Comparison of ENCODE assay signal across 11 mouse cellular contexts in genomic region chr1:182412586-182413270, GRCm38 (mm10). TPM values are rescaled to one million over a fixed set of nuclear protein-coding genes. Genes with fewer than 3 reads are reported as not detected.
DNase-seq lines count a peak whose midpoint lies in the region; ATAC-seq and TF ChIP-seq lines count a peak whose summit lies in the region.
"Had no signal": no experiment of that assay in that cellular context is flagged by ENCODE, and none has a peak within 500 bp of the region (broad histone marks: within the 10 kb centered on the region; RNA-seq: fewer than 3 reads in every experiment).

No protein-coding gene starts in this region.

- no peak overlapping the region for H3ac ChIP-seq in myocyte (ENCODE audit: control insufficient read depth, insufficient read length)

- no peaks in the 10 kb centered on the region for H3K9me3 ChIP-seq in heart, embryonic 13.5 days
- no peaks in the 10 kb centered on the region for H3K9me3 ChIP-seq in megakaryocyte, embryonic 14.5 days
- no peaks in the 10 kb centered on the region for H3K9me3 ChIP-seq in midbrain, embryonic 15.5 days
- H3K9me3 ChIP-seq: forebrain, embryonic 15.5 days; hindbrain, embryonic 12.5 days had no signal

- H3K4me3 ChIP-seq in heart, embryonic 13.5 days: 0 out of 2 replicates have a peak overlapping the region, but pooled peaks have one; percentile 2
- H3K4me3 ChIP-seq in megakaryocyte, embryonic 14.5 days (replicated peaks): peak overlapping the region; percentile 44
- H3K4me3 ChIP-seq in myocyte: no peak overlapping the region
- H3K4me3 ChIP-seq in midbrain, embryonic 15.5 days: no peak overlapping the region
- H3K4me3 ChIP-seq: hindbrain, embryonic 12.5 days had no signal

- no peak overlapping the region for H3K9ac ChIP-seq in heart, embryonic 13.5 days
- H3K9ac ChIP-seq in midbrain, embryonic 15.5 days: no peak overlapping the region
- H3K9ac ChIP-seq: forebrain, embryonic 15.5 days; hindbrain, embryonic 12.5 days had no signal

- H3K4me1 ChIP-seq in heart, embryonic 13.5 days: peaks cover 63% of the 10 kb centered on the region
- peaks cover 39% of the 10 kb centered on the region for H3K4me1 ChIP-seq in megakaryocyte, embryonic 14.5 days
- H3K4me1 ChIP-seq in midbrain, embryonic 15.5 days: peaks cover 27% of the 10 kb centered on the region

- intact Hi-C loops in heart, postnatal 36 days (cut with DNase I): no loop called here

- no peak for DNase-seq in heart, postnatal 36 days
- DNase-seq in induced T-regulatory cell, adult 2 months (ENCODE audit: low read depth): peak; percentile 37
- no peak for DNase-seq in layer of hippocampus, adult 11-12 months (ENCODE audit: low spot score)
- DNase-seq: cerebellum, postnatal 10 days had no signal

- H3K79me2 ChIP-seq in myocyte (ENCODE audit: control insufficient read depth, insufficient read depth): peaks cover 72% of the 10 kb centered on the region

- no peak for ATAC-seq in heart, embryonic 13.5 days (ENCODE audit: extremely low read depth, insufficient number of reproducible peaks, low FRiP score, low TSS enrichment)
- ATAC-seq in megakaryocyte, adult 5-6 weeks (ENCODE audit: poor library complexity, severe bottlenecking): no peak
- ATAC-seq in midbrain, embryonic 15.5 days (replicated peaks): no peak
- ATAC-seq: forebrain, embryonic 15.5 days had no signal

- TF ChIP-seq POLR2A in myocyte (IDR thresholded peaks at IDR 0.05; ENCODE audit: insufficient read length, low read depth): no peak

- H3K27me3 ChIP-seq in heart, embryonic 13.5 days (replicated peaks): no peaks in the 10 kb centered on the region
- H3K27me3 ChIP-seq in megakaryocyte, embryonic 14.5 days (replicated peaks): no peaks in the 10 kb centered on the region
- H3K27me3 ChIP-seq in myocyte (ENCODE audit: control insufficient read depth, insufficient read depth, insufficient read length): no peaks in the 10 kb centered on the region
- H3K27me3 ChIP-seq in midbrain, embryonic 15.5 days (replicated peaks): no peaks in the 10 kb centered on the region
- H3K27me3 ChIP-seq: forebrain, embryonic 15.5 days; hindbrain, embryonic 12.5 days had no signal

- peak overlapping the region; percentile 47 for H3K4me2 ChIP-seq in heart, embryonic 13.5 days
- H3K4me2 ChIP-seq in myocyte (ENCODE audit: low read depth): peak overlapping the region; percentile 40
- H3K4me2 ChIP-seq in midbrain, embryonic 15.5 days: no peak overlapping the region
- H3K4me2 ChIP-seq: hindbrain, embryonic 12.5 days had no signal

- 0 out of 2 replicates have a peak, but pooled peaks cover 2% of the 10 kb centered on the region for H3K36me3 ChIP-seq in heart, embryonic 13.5 days
- H3K36me3 ChIP-seq in megakaryocyte, embryonic 14.5 days (replicated peaks; ENCODE audit: low read length): no peaks in the 10 kb centered on the region
- H3K36me3 ChIP-seq in myocyte (ENCODE audit: control insufficient read depth, insufficient read depth): no peaks in the 10 kb centered on the region
- no peaks in the 10 kb centered on the region for H3K36me3 ChIP-seq in midbrain, embryonic 15.5 days (replicated peaks)
- H3K36me3 ChIP-seq: forebrain, embryonic 15.5 days; hindbrain, embryonic 12.5 days had no signal

- 54% methylated on average over 7 of the region's 7 CpGs for WGBS in heart, embryonic 13.5 days
- 81% methylated on average over 7 of the region's 7 CpGs for WGBS in midbrain, embryonic 15.5 days

- H3K27ac ChIP-seq in heart, embryonic 13.5 days (replicated peaks): peak overlapping the region; percentile 53; the same call in 1 of the 2 replicates
- H3K27ac ChIP-seq in midbrain, embryonic 15.5 days: no peak overlapping the region
- H3K27ac ChIP-seq: forebrain, embryonic 15.5 days; hindbrain, embryonic 12.5 days had no signal

TF ChIP-seq in myocyte, 11 proteins besides CTCF, POLR2A, EP300 and RAD21:
- no peak for TF ChIP-seq TCF3 (IDR thresholded peaks at IDR 0.05; ENCODE audit: insufficient read length, low read depth)
- TF ChIP-seq MYOG (IDR thresholded peaks at IDR 0.05; ENCODE audit: control insufficient read depth in 1 of 3, insufficient read depth in 1 of 3, insufficient read length in 2 of 3, low read depth in 2 of 3): no peak
- no peak for TF ChIP-seq TCF12 (IDR thresholded peaks at IDR 0.05; ENCODE audit: insufficient read depth, poor library complexity, severe bottlenecking)
- no peak for TF ChIP-seq USF1 (IDR thresholded peaks at IDR 0.05; ENCODE audit: low read depth)
- no peak for TF ChIP-seq SRF (IDR thresholded peaks at IDR 0.05; ENCODE audit: control insufficient read depth, insufficient read length, low read depth)
- TF ChIP-seq MYOD1 (IDR thresholded peaks at IDR 0.05; ENCODE audit: control insufficient read depth in 1 of 3, insufficient read length in 2 of 3, low read depth in 2 of 3): no peak
- TF ChIP-seq REST (IDR thresholded peaks at IDR 0.05; ENCODE audit: insufficient read depth, insufficient read length): no peak
- TF ChIP-seq CEBPB (IDR thresholded peaks at IDR 0.05; ENCODE audit: insufficient read depth, poor library complexity, severe bottlenecking): no peak
- no peak for TF ChIP-seq MAX (IDR thresholded peaks at IDR 0.05; ENCODE audit: low read depth)
- no peak for TF ChIP-seq E2F4 (IDR thresholded peaks at IDR 0.05; ENCODE audit: insufficient read depth)
- no peak for TF ChIP-seq POLR2AphosphoS2 (IDR thresholded peaks at IDR 0.05; ENCODE audit: insufficient read length, low read depth)
TF ChIP-seq in myocyte: peak in this region for 0.

RNA-seq across cellular contexts. Expression of gene Trp53bp2, which starts 3.8 kb away (rescaled TPM):
- 12.2 and 12.7 TPM in 2 replicates for polyA plus RNA-seq in heart, embryonic 13.5 days (2015; fragmentation: Nextera tagmentation; extraction: Ambion mirVana)
- 10 to 100 TPM; 11.0 to 12.8 TPM for total RNA-seq in heart, postnatal 36 days (2021)
- 1.2 and 1.4 TPM in 2 replicates for polyA plus RNA-seq in megakaryocyte, embryonic 14.5 days (2012; ENCODE audit: insufficient read depth, low replicate concordance)
- 16.4 and 20.1 TPM in 2 replicates for total RNA-seq in megakaryocyte, adult 5-6 weeks (2015)
- 9.0 and 9.4 TPM in 2 replicates for total RNA-seq in megakaryocyte, adult 5-6 weeks (2017)
- 6.4 TPM for polyA plus RNA-seq in myocyte (2012; fragmentation: generic; extraction: Trizol)
- 19.5 and 19.9 TPM in 2 replicates for polyA plus RNA-seq in midbrain, embryonic 15.5 days (2015; fragmentation: Nextera tagmentation; extraction: Ambion mirVana)

Comparison
In these comparisons a context has a peak if more than half of its experiments do, and no peak if none do; other contexts are left out.
1. H3K4me3 ChIP-seq: peak in heart, embryonic 13.5 days (single experiment) and megakaryocyte, embryonic 14.5 days (single experiment); none in myocyte (single experiment) and midbrain, embryonic 15.5 days (single experiment).